Mouse (Mus musculus): ENCODE measurements around the gene Fam83f.
A peak's percentile ranks its signal among the peaks of the same experiment; 100 is the strongest.

The Fam83f gene

DNA sequence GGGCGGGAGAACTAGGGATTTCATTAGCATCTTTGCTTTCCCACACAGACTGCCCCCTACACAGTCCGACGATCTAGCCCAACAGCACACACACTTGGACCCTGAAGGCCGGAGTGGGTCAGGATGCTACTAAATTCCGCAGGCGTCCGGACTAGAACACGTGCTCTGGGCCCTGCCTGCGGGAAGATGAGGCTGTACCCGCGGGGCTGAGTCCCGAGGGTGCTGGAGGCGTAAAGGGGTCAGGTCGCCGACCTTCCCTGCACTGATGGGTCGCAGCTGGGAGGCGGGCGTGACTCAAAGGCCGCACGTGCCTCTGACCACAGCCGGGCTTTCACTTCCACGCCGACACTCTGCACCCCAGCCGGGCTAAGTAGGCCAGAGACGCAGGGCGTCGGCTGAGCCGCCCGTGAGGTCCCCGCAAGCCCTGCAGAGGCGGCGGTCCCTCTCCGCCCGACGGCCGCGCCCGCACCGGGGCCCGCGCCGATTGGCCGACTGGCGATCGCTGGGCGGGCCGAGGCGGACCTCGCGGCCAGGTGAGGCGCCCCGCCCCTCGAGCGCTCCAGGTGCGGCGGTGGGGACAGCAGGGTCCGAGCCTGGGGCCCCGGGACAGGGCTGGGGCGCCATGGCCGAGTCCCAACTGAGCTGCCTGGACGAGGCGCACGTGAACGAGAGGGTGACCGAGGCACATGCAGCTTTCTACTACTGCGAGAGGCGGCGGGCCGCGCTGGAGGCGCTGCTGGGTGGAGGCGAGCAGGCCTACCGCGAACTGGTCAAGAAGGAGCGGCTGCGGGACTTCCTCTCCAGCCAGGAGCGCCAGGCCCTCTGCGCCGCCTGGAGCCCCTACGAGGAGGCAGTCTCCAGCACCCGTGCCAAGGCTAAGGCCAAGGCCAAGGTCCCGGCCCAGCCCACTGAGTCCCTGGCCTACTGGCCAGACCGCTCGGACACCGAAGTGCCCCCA is at the start of gene Fam83f:
Gene Fam83f (plus strand): TSS at position 553 of the 958 bp plus-strand sequence.
- DNase-seq (ENCODE audit: low read depth) = no peak

DNA sequence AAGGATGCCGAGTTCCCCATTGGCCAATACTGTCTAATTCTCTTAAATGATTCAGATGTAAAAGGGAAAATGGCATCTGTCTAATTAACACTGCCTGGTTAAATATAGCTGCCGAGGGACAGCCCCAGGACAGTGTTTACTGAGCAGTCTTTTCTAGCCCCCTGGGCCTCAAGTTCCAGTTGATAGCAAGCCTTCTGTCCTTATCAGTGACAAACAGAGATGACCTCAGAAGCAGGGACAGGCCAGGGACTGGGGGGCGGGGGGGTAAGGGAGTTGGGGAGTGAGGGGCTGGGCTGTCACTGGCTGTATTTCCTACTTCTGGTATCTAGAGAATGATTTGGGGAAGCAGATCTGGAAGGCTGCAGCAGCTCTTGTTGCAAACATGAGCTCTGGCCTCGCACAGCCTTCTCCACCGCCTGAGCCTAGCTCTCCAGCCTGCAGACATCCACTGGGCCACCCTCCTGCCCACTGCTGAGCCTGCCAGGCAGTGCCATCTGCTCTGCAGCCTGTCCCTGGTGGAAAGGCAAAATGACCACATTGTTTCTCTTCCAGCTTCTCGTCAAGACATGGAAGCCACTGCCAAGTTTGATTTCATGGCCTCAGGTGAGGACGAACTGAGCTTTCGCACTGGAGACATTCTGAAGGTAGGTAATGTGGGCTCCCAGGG is 48.3 kb upstream of the Fam83f start:
- no peak for DNase-seq (ENCODE audit: low read depth)

- no peak for DNase-seq (ENCODE audit: low read depth)
Measured at GRCm38 (mm10) chr15:80626472-80626871, 45.2 kb upstream of the Fam83f start.

DNA sequence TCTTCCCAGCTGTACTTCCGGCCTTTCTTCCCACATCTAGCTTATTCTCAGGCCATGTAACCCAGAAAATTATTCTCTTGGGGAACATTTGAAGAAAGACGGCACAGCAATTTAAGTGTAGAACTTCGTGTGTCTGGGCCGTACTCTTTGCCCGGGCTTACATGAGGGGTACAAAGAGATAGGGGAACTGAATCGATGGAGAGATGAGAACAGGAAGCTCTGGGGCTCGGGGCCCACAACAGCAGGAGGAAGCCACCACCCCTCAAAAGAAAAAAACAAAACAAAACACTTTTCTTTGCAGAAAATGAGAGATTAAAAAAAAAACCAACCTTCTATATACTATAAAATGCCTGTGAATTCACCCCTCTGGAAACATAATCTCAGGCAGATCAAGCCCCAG is 41.5 kb upstream of the Fam83f start:
- DNase-seq (ENCODE audit: low read depth) = no peak

DNA sequence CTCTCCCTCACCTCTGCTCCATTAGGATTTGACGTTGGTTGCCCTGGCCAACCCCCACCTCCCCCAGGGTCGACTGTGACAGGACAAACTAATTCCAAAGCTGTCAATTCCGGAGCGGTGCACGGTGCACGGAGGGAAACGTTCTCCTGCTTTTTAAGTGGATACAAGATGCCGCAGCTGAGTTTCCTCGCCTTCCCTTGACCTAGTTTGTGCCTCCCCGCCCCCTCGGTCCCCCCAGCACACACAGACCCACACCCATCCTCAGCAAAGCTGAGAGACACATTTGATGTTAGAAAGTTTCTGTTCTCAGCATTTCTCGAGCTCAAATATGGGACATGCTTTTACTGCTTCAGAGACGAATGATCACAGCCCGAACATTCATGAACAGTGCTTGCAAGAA is 40.9 kb upstream of the Fam83f start:
- DNase-seq (ENCODE audit: low read depth) = no peak

GRCm38 (mm10) chr15:80631311-80631710 is 40.3 kb upstream of the Fam83f start:
- no peak for DNase-seq (ENCODE audit: low read depth)

DNA sequence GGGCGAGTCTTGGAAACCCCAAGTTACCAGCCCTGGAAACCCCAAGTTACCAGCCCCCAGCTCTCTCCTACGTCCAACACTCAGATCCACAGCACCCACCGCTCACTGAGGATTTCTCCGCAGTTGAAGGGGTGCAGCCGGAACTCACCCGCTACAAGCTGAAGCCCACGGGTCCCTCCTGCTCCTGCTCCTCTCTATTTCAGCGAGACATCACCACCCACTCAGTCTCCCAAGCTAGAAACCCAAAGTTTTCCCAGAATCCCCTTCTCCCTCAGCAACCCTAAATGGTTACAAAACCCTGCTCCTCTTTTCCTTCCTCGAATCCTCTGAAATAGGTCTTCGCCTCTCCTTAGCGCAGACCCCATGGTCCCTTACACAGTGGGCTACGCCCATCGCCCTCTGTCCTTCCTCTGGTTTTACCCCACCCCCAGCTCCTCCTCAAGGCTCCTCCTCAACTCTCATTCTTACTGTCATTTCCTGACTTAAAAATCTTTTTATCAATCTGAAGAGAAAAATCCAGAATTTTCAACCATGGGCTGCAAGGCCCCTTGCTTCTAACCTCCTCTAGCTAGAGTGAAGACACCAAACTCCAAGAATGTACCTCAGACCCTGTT is 39.3 kb upstream of the Fam83f start:
- DNase-seq (ENCODE audit: low read depth) = no peak

- DNase-seq (ENCODE audit: low read depth) = peak; percentile 88
Measured at GRCm38 (mm10) chr15:80634391-80635193, 37.1 kb upstream of the Fam83f start.

DNA sequence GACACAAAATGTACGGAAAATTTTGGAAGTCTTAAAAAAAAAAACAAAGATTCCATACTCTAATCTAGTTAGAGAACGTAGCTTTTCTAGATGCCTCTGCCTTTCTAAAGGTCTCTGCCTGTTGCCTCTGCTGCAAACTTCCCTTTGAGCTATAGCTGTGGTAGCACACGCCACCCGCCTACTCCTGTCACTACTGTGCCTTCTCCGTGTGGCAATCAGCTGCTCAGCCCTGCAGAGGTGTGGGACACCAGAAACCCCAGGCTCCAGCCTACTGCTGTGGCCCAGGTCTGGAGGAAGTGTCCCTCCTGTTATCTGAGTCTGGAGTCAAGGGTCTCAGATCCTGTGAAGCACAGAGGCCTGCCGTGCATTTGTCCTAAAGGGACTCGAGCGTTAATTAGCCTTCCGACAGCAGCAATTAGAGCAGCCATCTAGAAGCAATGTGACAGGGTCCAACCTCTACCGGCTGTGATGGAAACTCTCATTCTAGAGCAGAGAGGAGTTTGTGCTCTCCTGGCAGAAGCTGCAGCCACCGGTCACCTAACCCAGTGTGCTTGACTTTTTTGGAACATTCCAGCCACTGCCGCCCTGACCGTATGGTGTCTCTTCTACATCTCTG is 34.8 kb upstream of the Fam83f start:
- DNase-seq (ENCODE audit: low read depth) = no peak

GRCm38 (mm10) chr15:80639071-80639702 is 32.5 kb upstream of the Fam83f start:
- no peak for DNase-seq (ENCODE audit: low read depth)

DNA sequence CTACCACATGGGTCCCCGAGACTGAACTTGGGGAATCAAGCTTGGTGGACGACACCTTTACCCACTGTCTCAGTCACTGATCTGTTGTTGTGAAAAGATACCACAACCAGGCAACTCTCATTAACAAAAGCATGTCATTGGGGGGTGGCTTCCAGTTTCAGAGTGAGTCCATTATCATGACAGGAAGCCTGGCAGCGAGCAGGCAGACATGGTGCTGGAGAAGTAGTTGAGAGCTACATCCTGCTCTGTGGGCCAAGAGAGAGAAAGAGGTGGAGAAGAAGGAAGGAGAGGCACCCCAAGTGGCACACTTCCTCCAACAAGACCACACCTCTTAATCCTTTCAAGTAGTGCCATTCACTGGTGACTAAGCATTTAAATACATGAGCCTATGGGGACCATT is 31.8 kb upstream of the Fam83f start:
- DNase-seq (ENCODE audit: low read depth) = no peak

- DNase-seq (ENCODE audit: low read depth) = peak; percentile 71
Measured at GRCm38 (mm10) chr15:80641702-80642435, 29.8 kb upstream of the Fam83f start.

DNA sequence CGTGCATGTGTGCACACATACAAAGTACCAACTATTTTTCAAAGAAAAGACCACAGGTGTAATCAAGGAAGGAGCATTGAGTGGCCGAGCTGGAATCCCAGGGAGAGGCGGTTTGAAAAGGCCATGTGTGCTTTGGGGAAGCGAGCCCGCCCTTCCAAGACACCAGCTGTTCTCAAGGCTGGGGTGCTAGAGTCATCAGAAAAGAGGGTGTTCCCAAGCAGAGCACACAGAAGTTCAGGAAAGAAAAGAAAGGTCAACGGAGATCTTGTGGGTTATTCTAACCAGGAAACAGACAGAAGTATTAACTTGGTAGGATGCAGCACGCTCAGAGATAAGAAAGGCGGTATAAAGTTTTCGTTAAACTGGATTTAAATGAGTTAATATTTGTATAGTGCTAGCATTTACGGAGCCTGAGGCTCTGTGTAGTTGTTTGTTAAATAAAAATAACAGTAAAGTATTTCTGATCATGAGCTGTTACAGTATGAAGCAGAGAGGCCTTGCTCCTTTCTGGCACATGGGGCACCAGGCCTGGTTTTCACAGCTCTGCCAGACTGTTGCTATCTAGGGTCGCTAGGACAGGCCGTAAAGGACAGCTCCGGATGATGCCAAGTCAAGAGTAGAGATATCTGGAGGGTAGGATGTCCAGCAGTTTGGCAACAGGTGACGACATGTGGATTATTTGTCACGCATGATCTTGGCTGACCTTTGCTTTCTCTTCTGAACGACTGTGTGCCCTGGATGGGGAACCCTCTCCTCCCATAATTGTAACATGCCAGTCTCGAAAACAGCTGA is 26.4 kb upstream of the Fam83f start:
- no peak for DNase-seq (ENCODE audit: low read depth)

GRCm38 (mm10) chr15:80648977-80649606 is 22.6 kb upstream of the Fam83f start:
- DNase-seq (ENCODE audit: low read depth) = peak; percentile 76

DNA sequence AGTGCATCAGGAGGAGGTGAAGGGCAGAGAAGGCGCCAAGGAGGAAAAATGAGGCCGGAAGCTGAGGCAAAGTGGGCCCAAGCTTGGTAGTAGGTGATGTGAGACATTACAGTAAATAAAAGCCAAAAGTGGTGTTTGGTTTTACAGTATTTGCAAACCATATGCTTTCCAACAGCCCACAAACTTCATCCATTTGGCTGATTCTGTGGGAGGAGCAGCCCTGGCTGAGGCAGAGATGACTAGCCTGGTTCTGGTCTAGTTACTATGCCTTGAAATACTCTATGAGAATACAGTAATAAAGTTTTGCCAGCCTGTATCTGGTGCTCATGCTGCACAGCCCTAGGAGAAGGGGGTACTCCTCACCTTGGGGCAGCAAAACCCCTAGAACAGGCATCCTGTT is 21.2 kb upstream of the Fam83f start:
- DNase-seq (ENCODE audit: low read depth) = no peak

DNA sequence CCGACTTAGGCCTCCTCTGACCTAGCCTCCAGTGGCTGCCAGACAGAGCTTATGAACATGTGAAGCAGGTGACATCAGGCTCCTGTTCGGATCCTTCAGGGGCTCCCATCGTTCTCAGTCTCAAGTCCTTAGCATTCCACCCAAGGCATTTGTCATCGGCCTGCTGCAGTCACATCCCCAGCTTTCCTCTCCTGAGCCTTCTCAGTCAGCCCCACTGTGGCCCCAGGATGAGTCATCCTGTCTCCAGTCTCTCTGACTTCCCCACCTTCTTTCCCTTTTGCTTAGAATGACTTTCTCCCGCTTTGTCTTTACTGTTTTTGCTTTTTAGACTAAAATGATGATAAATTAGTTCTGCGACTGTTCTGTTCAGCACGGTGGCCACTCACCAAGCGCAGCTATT is 17.8 kb upstream of the Fam83f start:
- peak; percentile 72 for DNase-seq (ENCODE audit: low read depth)

DNA sequence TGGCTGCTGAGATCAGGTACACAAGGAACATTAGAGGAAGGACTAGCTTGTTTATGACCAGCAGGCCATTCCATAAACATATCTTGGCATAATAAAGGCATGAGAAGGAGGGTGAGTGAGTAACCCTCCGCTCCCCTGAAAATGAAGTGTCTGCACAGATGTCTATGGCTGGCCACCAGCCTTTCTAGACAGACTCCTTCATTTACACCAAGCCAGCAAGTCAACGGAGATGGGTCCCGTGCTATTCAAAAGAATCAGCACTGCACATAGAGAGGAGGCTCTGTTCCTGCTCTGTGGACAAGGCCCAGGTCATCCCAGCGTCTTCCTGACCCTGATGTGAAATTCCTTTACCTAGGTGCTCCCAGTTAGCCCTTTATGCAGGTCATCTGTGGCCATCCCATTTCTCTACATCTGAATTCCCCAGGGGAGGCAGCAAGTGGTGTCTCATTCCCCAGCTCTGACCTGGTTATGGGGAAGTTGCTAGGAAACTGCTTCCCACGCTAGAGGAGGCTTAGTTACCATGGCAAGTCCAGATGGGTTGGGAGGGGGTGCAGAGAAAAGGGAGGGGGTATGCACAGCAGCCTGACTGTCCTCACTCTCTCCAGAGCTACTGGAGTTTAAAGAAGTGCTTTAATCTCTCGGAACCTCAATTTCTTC is 12.7 kb upstream of the Fam83f start:
- DNase-seq (ENCODE audit: low read depth) = no peak

DNA sequence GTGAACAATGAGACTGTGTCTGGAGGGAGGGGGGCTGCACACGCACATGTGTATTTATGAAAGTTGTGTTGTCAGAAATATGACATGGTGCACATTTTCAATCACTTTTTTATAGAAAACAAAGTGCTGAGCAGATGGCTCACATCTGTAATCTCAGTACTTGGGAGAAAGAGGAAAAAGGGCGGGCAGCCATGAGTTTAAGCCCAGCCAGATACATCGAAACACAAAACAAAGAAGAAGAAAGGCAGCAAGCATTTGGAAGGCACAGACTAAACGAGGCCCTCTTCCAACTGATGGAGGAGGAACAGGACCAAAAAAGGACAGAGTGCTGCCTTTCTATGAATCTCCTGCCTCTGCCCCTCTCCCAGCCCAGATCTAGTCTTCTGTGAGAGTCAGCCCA is 10.7 kb upstream of the Fam83f start:
- no peak for DNase-seq (ENCODE audit: low read depth)

DNA sequence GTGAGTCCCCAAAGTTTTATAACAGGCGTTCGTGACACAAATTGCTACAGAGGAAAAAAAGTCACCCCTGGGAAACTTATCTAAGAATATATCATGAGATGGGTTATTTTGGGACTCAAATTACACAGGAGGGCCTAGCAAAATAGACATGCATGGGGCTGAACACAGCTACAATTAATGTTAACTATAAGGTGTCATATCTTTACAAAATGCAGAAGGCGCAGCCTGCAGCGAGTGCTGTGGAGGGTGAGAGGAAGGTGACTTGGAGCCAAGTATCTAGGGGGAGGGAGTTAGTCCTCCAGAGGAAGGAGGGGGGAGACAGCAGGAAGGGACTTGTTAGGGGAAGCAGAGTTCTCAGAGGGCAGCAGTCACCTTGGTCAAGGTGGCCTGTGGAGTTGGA is 7.2 kb upstream of the Fam83f start:
- DNase-seq (ENCODE audit: low read depth) = no peak

All from NIH3T3 (cell line).